Mouse (Mus musculus) liver, postnatal 0 days (tissue): ENCODE results near the gene Alad. TPM values are rescaled to one million over a fixed set of nuclear protein-coding genes. Genes with fewer than 3 reads are reported as not detected.
A peak's percentile ranks its signal among the peaks of the same experiment; 100 is the strongest.

Experiments used
- ATAC-seq: fragments of 200-750 bp; cut with Nextera tagmentation; 2 replicates; pipeline ENCODE4 v1.8.0; 2017; ENCODE audit warnings: mild to moderate bottlenecking, moderate library complexity
- DNase-seq: peaks from one replicate; pipeline ENCODE4 v3.0.0-alpha.2; 2016
- H3K27ac ChIP-seq: fragments of 300-500 bp; sonication (generic); 2 replicates; pipeline ENCODE4 v1.5.1; 2014; ENCODE audit warnings: antibody characterized with exemption, moderate library complexity, mild to moderate bottlenecking, low read depth
- H3K27me3 ChIP-seq: fragments of 300-500 bp; sonication (generic); 2 replicates; pipeline ENCODE4 v1.6.1; 2014; ENCODE audit warnings: low read length, control low read depth, mixed read lengths; ENCODE audit not compliant: insufficient read depth
- H3K36me3 ChIP-seq: fragments of 300-500 bp; sonication (generic); replicated peaks from 2 replicates; pipeline ENCODE4 v1.6.1; 2014; ENCODE audit warnings: mild to moderate bottlenecking, control low read depth, low read length, moderate library complexity, mixed read lengths; ENCODE audit not compliant: insufficient read depth
- H3K4me1 ChIP-seq: fragments of 300-500 bp; sonication (generic); 2 replicates; pipeline ENCODE4 v1.6.1; 2014; ENCODE audit warnings: antibody characterized with exemption, mild to moderate bottlenecking, control low read depth; ENCODE audit not compliant: insufficient read depth
- H3K4me2 ChIP-seq: fragments of 300-500 bp; sonication (generic); 2 replicates; pipeline ENCODE4 v1.6.1; 2014; ENCODE audit warnings: low read depth, mild to moderate bottlenecking, low read length, moderate library complexity, mixed read lengths
- H3K4me3 ChIP-seq: fragments of 300-500 bp; sonication (generic); 2 replicates; pipeline ENCODE4 v1.5.1; 2014; ENCODE audit warnings: low read depth, low read length
- H3K9ac ChIP-seq: fragments of 300-500 bp; sonication (generic); replicated peaks from 2 replicates; pipeline ENCODE4 v1.6.1; 2014; ENCODE audit warnings: mild to moderate bottlenecking, moderate library complexity
- H3K9me3 ChIP-seq: fragments of 300-500 bp; sonication (generic); 2 replicates; pipeline ENCODE4 v1.6.1; 2016; ENCODE audit warnings: mild to moderate bottlenecking, control low read depth, low read length, mixed read lengths
- CTCF ChIP-seq: sonication (generic); IDR thresholded peaks from 2 replicates; pipeline ENCODE4 v1.5.1; 2016; ENCODE audit warnings: antibody characterized with exemption, low read depth
- EP300 ChIP-seq: IDR thresholded peaks from 2 replicates; pipeline ENCODE4 v1.6.1; 2016; ENCODE audit warnings: antibody characterized with exemption, low read depth, mild to moderate bottlenecking
- WGBS: fragments of 180-500 bp; shearing (Covaris S2); extraction: QIAGEN DNeasy Blood & Tissue Kit; methylation state at CpG from one replicate; pipeline ENCODE4 v1.1.7; 2014; ENCODE audit not compliant: insufficient replicate concordance; 5-methylcytosine and 5-hydroxymethylcytosine counted together
- polyA plus RNA-seq: library from polyadenylated mRNA; unstranded; fragments of >200 nt; fragmentation: Nextera tagmentation; extraction: Ambion mirVana; gene quantifications from 2 replicates; pipeline ENCODE4 v1.2.1, GENCODE M21; 2015

Gene Alad
- polyA plus RNA-seq, 1 experiment from 2014 or later = 303 TPM

DNA sequence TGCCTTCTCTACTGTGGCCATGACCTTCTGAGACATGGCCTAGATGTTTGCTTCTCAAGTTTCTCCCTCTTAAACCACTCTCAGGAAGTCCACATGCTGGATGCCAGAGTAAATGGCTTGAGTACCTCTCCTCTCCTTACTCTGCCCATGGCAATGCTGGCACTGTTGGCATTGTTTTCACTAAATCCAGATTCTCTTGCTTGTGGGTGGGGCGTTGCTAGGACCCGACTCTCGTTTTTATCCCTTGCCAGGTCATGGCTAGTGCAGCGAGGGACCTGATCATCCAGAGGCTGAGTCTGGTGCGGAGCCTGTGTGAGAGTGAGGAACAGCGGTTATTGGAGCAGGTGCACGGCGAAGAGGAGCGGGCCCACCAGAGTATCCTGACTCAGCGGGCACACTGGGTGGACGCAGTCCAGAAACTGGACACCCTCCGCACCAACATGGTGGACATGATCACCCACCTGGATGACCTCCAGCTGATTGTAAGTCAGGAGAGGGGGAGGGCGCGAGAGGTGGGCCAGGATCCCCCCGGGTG is 33.5 kb downstream of the Alad start:
- H3K36me3 ChIP-seq = no peaks in the 10 kb centered on the region
- no peak for TF ChIP-seq EP300
- TF ChIP-seq CTCF = no peak
- H3K9me3 ChIP-seq = no peaks in the 10 kb centered on the region
- no peak overlapping the region for H3K27ac ChIP-seq
- 0 out of 2 replicates have a peak, but pooled peaks cover 9% of the 10 kb centered on the region for H3K4me1 ChIP-seq
- no peak overlapping the region for H3K4me3 ChIP-seq
- H3K27me3 ChIP-seq = no peaks in the 10 kb centered on the region
- H3K9ac ChIP-seq = no peak overlapping the region
- 94% methylated on average over 15 of the region's 15 CpGs for WGBS
- no peak for DNase-seq
- ATAC-seq = no peak
- no peak overlapping the region for H3K4me2 ChIP-seq

DNA sequence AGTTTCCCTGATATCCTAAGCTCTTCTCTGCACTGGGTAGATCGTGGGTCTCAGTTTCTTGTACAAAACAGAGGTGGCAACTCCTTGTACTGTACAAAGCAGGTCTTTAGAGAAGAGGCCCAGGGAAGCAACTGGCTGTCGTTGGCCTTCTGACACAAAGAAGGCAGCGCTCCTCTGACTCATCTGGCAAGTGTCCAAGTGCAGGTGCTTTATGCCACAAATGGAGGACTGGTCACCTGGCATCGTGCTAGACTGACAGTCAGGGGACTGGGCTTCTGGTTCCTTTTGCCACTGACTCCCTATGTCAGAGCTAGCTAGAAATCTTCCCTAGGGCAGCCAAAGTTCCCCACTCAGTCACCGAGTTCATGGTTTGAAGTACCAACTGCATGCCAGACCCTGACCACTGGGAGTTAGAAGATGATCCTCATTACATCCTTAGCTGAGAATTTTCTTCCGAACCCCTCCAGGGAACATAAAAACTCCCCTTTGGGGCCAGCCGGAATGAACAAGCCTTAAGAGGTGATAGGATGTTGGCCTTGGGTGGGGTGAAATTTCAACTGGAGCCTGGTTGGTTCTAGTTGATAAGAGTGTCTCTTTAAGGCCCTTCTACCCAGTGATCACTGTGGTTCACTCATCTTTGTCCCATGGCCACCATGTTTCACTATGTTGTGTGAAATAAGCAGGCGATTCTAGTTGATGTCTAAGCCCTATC is 34.1 kb downstream of the Alad start:
- Histone ChIP-seq H3K27me3 (peaks cover 6% of the 10 kb centered on the region; the same call in 1 of the 2 replicates), H3K4me2 (no peak overlapping the region), H3K36me3 (no peaks in the 10 kb centered on the region), H3K4me1 (0 out of 2 replicates have a peak, but pooled peaks cover 9% of the 10 kb centered on the region), H3K4me3 (no peak overlapping the region), H3K27ac (no peak overlapping the region), H3K9ac (no peak overlapping the region), H3K9me3 (no peaks in the 10 kb centered on the region)
- peak; percentile 25 for DNase-seq
- 74% methylated on average over 8 of the region's 8 CpGs for WGBS
- TF ChIP-seq EP300 (no peak), CTCF (no peak)
- peak; percentile 51 for ATAC-seq

DNA sequence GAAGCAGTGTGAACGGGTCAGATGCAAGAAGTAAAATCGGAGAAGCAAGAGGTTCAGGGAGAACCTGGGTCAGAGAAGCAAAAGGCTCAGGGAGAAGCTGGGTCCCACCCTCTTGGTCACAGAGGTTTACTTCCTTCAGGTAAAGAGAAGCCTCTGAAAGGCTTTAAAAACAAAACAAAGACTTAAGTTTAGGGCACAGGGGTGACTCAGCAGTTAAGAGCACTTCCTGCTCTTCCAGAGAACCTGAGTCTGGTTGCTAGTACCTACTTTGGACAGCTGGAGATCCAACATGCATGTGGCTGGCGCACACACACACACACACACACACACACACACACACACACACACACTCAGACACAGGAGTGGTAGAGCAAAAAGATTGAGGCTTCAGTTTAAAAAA is 34.8 kb downstream of the Alad start:
- no peak for DNase-seq
- TF ChIP-seq EP300 = no peak
- no peak for TF ChIP-seq CTCF
- H3K36me3 ChIP-seq = no peaks in the 10 kb centered on the region
- H3K9me3 ChIP-seq = no peaks in the 10 kb centered on the region
- peaks cover 13% of the 10 kb centered on the region for H3K4me1 ChIP-seq
- no peak overlapping the region for H3K4me2 ChIP-seq
- WGBS = 65% methylated on average over 3 of the region's 3 CpGs
- H3K27ac ChIP-seq = no peak overlapping the region
- no peak overlapping the region for H3K4me3 ChIP-seq
- no peak for ATAC-seq
- H3K27me3 ChIP-seq = peaks cover 12% of the 10 kb centered on the region; the same call in 1 of the 2 replicates
- no peak overlapping the region for H3K9ac ChIP-seq

DNA sequence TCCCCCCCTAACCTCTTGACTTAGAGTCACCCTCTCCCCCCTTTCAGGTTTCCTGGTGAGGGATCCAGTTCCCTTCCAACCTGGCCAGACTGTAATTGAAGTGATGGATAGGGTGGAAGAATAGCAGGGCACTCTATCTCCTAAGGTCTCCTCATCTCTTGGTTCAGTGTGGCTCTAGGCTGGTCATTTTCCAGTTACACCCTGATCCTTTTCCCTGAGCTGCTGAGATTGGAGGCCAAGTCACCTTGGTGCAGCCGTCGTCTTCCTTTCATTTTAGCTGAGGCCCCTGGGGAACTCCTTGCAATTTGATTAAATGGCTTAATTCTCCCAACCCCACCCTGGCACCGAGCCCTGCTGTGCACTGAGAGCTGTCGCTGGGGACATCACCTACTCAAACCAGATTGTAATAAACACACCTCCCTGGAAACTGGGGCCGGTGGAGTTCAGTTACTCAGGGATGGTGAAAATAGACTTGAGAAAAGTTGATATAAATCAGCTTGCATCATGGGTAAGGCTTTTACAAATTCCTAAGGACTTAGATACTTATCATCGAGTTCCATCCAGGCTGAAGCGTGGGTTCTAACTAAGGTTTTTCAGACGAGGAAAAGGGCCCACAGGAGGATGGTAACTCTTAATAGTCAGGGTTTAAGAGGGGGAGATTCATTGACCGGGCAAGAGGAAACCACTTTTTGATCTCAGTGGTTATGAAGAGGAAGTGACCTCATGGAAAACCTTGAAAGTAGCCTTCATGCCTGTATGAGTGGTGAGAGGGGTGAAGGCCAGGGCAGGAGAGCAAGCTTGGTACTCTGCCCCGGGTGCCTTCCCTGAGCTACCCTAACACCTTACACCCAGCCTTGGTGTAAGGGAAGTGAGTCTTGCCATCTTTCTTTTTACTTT is 38.8 kb downstream of the Alad start:
- DNase-seq = no peak
- no peak overlapping the region for H3K4me2 ChIP-seq
- no peak overlapping the region for H3K4me3 ChIP-seq
- H3K4me1 ChIP-seq = peaks cover 19% of the 10 kb centered on the region
- TF ChIP-seq CTCF = no peak
- no peak for TF ChIP-seq EP300
- H3K27me3 ChIP-seq = peaks cover 18% of the 10 kb centered on the region
- ATAC-seq = no peak
- no peak overlapping the region for H3K27ac ChIP-seq
- no peaks in the 10 kb centered on the region for H3K36me3 ChIP-seq
- H3K9ac ChIP-seq = no peak overlapping the region
- H3K9me3 ChIP-seq = no peaks in the 10 kb centered on the region
- 24% methylated on average over 10 of the region's 10 CpGs for WGBS

DNA sequence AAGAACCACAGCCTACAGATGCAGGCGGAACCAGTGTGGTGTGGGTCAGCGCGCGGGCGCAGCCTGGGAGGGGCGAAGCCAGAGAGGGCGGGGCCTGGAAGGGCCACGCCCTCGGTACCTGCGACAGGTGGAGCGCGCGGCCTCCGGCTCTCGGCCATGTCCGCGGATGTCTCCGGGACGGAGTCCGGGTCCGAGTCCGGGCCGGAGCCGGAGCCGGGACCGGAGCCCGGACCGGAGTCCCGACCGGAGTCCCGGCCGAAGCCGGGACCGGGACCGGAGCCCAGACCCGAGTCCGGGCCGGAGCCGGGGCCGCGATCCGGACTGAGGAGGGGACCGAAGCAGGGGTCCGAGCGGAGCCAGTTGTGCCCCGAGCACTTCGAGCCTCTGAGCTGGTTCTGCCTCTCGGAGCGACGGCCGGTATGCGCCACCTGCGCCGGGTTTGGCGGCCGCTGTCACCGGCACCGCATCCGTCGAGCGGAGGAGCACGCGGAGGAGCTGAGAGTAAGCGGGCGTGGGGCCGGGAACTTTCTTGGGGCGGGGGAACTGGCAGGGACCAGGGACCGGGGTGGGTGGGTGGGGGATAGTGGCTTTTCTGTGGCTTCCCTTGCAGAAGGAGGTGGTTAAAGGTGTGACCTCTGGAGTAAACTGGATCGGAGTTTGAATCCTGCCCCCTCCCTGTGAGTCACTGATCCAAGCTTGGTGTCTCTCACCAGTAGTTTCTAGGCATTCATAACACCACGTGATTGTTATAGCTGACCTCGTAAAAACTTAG is 39.6 kb downstream of the Alad start, which contains the start of gene Bspry:
Bspry (plus strand) TSS at position 117 of the 772 bp plus-strand sequence.
- peaks cover 11% of the 10 kb centered on the region for H3K4me1 ChIP-seq
- H3K27me3 ChIP-seq = peaks cover 18% of the 10 kb centered on the region
- 3% methylated on average over 48 of the region's 71 CpGs for WGBS
- H3K9ac ChIP-seq = peak within 1 kb of the TSS; percentile 37; the same call in 1 of the 2 replicates
- no peak within 1 kb of the TSS for H3K27ac ChIP-seq
- H3K36me3 ChIP-seq = no peaks in the 10 kb centered on the region
- peak within 1 kb of the TSS; percentile 43 for H3K4me3 ChIP-seq
- ATAC-seq (peak; percentile 83), DNase-seq (peak; percentile 54)
- TF ChIP-seq CTCF (no peak), EP300 (no peak)
- H3K9me3 ChIP-seq = no peaks in the 10 kb centered on the region
- H3K4me2 ChIP-seq = peak within 1 kb of the TSS; percentile 80
